Mouse (Mus musculus): ENCODE results near the gene Clec3b. TPM values are rescaled to one million over a fixed set of nuclear protein-coding genes. Genes with fewer than 3 reads are reported as not detected.

Gene Clec3b
- polyA plus RNA-seq, 1 experiment: 0.08 TPM

- TF ChIP-seq GATA1 (IDR thresholded peaks at IDR 0.05; ENCODE audit: low read length): no peak
These were observed 26.8 kb downstream of the Clec3b start for GRCm38 (mm10) chr9:123177380-123178048.

GRCm38 (mm10) chr9:123180003-123180402, 29.3 kb downstream of the Clec3b start:
- no peak for TF ChIP-seq GATA1 (IDR thresholded peaks at IDR 0.05; ENCODE audit: low read length)

GRCm38 (mm10) chr9:123183226-123183625, 32.5 kb downstream of the Clec3b start:
- TF ChIP-seq GATA1 (IDR thresholded peaks at IDR 0.05; ENCODE audit: low read length): no peak

GRCm38 (mm10) chr9:123185546-123185945, 34.8 kb downstream of the Clec3b start:
- TF ChIP-seq GATA1 (IDR thresholded peaks at IDR 0.05; ENCODE audit: low read length): no peak

- TF ChIP-seq GATA1 (IDR thresholded peaks at IDR 0.05; ENCODE audit: low read length): no peak
These were observed 35.4 kb downstream of the Clec3b start for GRCm38 (mm10) chr9:123186151-123186550.

GRCm38 (mm10) chr9:123187589-123187988, 36.8 kb downstream of the Clec3b start:
- no peak for TF ChIP-seq GATA1 (IDR thresholded peaks at IDR 0.05; ENCODE audit: low read length)

- TF ChIP-seq GATA1 (IDR thresholded peaks at IDR 0.05; ENCODE audit: low read length): no peak
These were observed 37.5 kb downstream of the Clec3b start for GRCm38 (mm10) chr9:123188271-123188670.

- no peak for TF ChIP-seq GATA1 (IDR thresholded peaks at IDR 0.05; ENCODE audit: low read length)
These were observed 49.4 kb downstream of the Clec3b start for GRCm38 (mm10) chr9:123200116-123200515.

GRCm38 (mm10) chr9:123206526-123206925, 55.8 kb downstream of the Clec3b start:
- no peak for TF ChIP-seq GATA1 (IDR thresholded peaks at IDR 0.05; ENCODE audit: low read length)

GRCm38 (mm10) chr9:123206948-123207347, 56.2 kb downstream of the Clec3b start:
- TF ChIP-seq GATA1 (IDR thresholded peaks at IDR 0.05; ENCODE audit: low read length): no peak

Other genes with a start within 250 kb of the Clec3b start
- 1.4 and 1.7 TPM in 2 replicates for gene Zfp105, start 227.9 kb upstream of the Clec3b start, polyA plus RNA-seq (2012)
- 2.3 and 5.9 TPM in 2 replicates for gene 1110059G10Rik, start 199.9 kb upstream of the Clec3b start, polyA plus RNA-seq (2012)
- gene Kif15, start 199.9 kb upstream of the Clec3b start, polyA plus RNA-seq (2012): 35.6 and 35.8 TPM in 2 replicates
- gene Tmem42, start 129.6 kb upstream of the Clec3b start, polyA plus RNA-seq (2012): 5.2 and 7.3 TPM in 2 replicates
- gene Tgm4, start 116.2 kb upstream of the Clec3b start, polyA plus RNA-seq (2012): not detected in 2 replicates
- 105 and 247 TPM in 2 replicates for gene Zdhhc3, start 37.7 kb upstream of the Clec3b start, polyA plus RNA-seq (2012)
- gene Exosc7, start 37.7 kb upstream of the Clec3b start, polyA plus RNA-seq (2012): 9.6 and 22.6 TPM in 2 replicates
- gene Cdcp1, start 65.1 kb downstream of the Clec3b start, polyA plus RNA-seq (2012): not detected in 2 replicates
- not detected in 2 replicates for gene Tmem158, start 109.8 kb downstream of the Clec3b start, polyA plus RNA-seq (2012)
- 15.1 and 16.8 TPM in 2 replicates for gene Lars2, start 216.0 kb downstream of the Clec3b start, polyA plus RNA-seq (2012)